Mouse (Mus musculus) heart, embryonic 12.5 days (tissue): ENCODE measurements at regions not wholly inside any gene's neighbourhood (a gene's known extent, or its start where the extent isn't known, plus 50 kb on each side); places are given as distances from the start of the nearest gene placed in this dataset.
"Not testable (repeated sequence)": the region's sequence is repeated elsewhere in the genome, so short reads cannot be mapped to it uniquely, and the experiment has no call there.

Source experiments
- ATAC-seq: fragments of 200-750 bp; cut with Nextera tagmentation; 2 replicates; pipeline ENCODE4 v1.8.0; 2017; ENCODE audit warnings: moderate TSS enrichment, moderate library complexity; ENCODE audit not compliant: insufficient number of reproducible peaks, low FRiP score
- H3K27ac ChIP-seq: fragments of 300-500 bp; sonication (generic); 2 replicates; pipeline ENCODE4 v1.5.1; 2016; ENCODE audit warnings: mild to moderate bottlenecking, moderate library complexity; ENCODE audit not compliant: poor library complexity, severe bottlenecking
- H3K27me3 ChIP-seq: fragments of 300-500 bp; sonication (generic); replicated peaks from 2 replicates; pipeline ENCODE4 v1.6.1; 2016; ENCODE audit warnings: mild to moderate bottlenecking, moderate library complexity
- H3K36me3 ChIP-seq: fragments of 300-500 bp; sonication (generic); 2 replicates; pipeline ENCODE4 v1.6.1; 2016; ENCODE audit warnings: mild to moderate bottlenecking, moderate library complexity
- H3K4me1 ChIP-seq: fragments of 300-500 bp; sonication (generic); replicated peaks from 2 replicates; pipeline ENCODE4 v1.6.1; 2016; ENCODE audit warnings: mild to moderate bottlenecking
- H3K4me2 ChIP-seq: fragments of 300-500 bp; sonication (generic); 2 replicates; pipeline ENCODE4 v1.6.1; 2016; ENCODE audit warnings: mild to moderate bottlenecking, moderate library complexity
- H3K4me3 ChIP-seq: fragments of 300-500 bp; sonication (generic); 2 replicates; pipeline ENCODE4 v1.5.1; 2016; ENCODE audit warnings: mild to moderate bottlenecking
- H3K9ac ChIP-seq: fragments of 300-500 bp; sonication (generic); 2 replicates; pipeline ENCODE4 v1.6.1; 2016; ENCODE audit warnings: mild to moderate bottlenecking, moderate library complexity
- H3K9me3 ChIP-seq: fragments of 300-500 bp; sonication (generic); replicated peaks from 2 replicates; pipeline ENCODE4 v1.6.1; 2016; ENCODE audit warnings: mild to moderate bottlenecking, moderate library complexity
- WGBS: fragments of 180-500 bp; shearing (Covaris S2); methylation state at CpG from one replicate; pipeline ENCODE4 v1.1.7; 2016; 5-methylcytosine and 5-hydroxymethylcytosine counted together

- WGBS = 79% methylated on average over 9 of the region's 9 CpGs
- Histone ChIP-seq H3K36me3 (no peaks in the 10 kb centered on the region), H3K4me1 (0 out of 2 replicates have a peak, but pooled peaks cover 3% of the 10 kb centered on the region), H3K9ac (no peak overlapping the region), H3K27ac (no peak overlapping the region), H3K9me3 (no peaks in the 10 kb centered on the region), H3K4me2 (no peak overlapping the region), H3K27me3 (no peaks in the 10 kb centered on the region), H3K4me3 (no peak overlapping the region)
- ATAC-seq = no peak
These were observed 89.0 kb downstream of the Akr1d1 start for GRCm38 (mm10) chr6:37618990-37619389.

- Histone ChIP-seq H3K27me3 (no peaks in the 10 kb centered on the region), H3K4me3 (no peak overlapping the region), H3K4me2 (no peak overlapping the region), H3K27ac (no peak overlapping the region), H3K36me3 (no peaks in the 10 kb centered on the region), H3K4me1 (0 out of 2 replicates have a peak, but pooled peaks cover 3% of the 10 kb centered on the region), H3K9me3 (no peaks in the 10 kb centered on the region), H3K9ac (no peak overlapping the region)
- no peak for ATAC-seq
- WGBS = 52% methylated on average over 7 of the region's 7 CpGs
These were observed 91.5 kb downstream of the Akr1d1 start for GRCm38 (mm10) chr6:37621364-37622029.

GRCm38 (mm10) chr6:37622273-37622672 lies 92.3 kb downstream of the Akr1d1 start:
- Histone ChIP-seq H3K27me3 (no peaks in the 10 kb centered on the region), H3K9ac (no peak overlapping the region), H3K9me3 (no peaks in the 10 kb centered on the region), H3K4me2 (no peak overlapping the region), H3K27ac (no peak overlapping the region), H3K36me3 (no peaks in the 10 kb centered on the region), H3K4me1 (0 out of 2 replicates have a peak, but pooled peaks cover 3% of the 10 kb centered on the region), H3K4me3 (no peak overlapping the region)
- 62% methylated on average over 2 of the region's 2 CpGs for WGBS
- no peak for ATAC-seq

GRCm38 (mm10) chr6:37627206-37627605 lies 97.2 kb downstream of the Akr1d1 start:
- H3K9ac ChIP-seq = no peak overlapping the region
- 38% methylated on average over 5 of the region's 5 CpGs for WGBS
- no peaks in the 10 kb centered on the region for H3K27me3 ChIP-seq
- H3K4me2 ChIP-seq = no peak overlapping the region
- peak overlapping the region; percentile 60; the same call in 1 of the 2 replicates for H3K27ac ChIP-seq
- peak; percentile 71 for ATAC-seq
- H3K36me3 ChIP-seq = no peaks in the 10 kb centered on the region
- H3K4me3 ChIP-seq = no peak overlapping the region
- no peaks in the 10 kb centered on the region for H3K4me1 ChIP-seq
- no peaks in the 10 kb centered on the region for H3K9me3 ChIP-seq

GRCm38 (mm10) chr6:37633948-37634347 lies 104.0 kb downstream of the Akr1d1 start:
- WGBS = 76% methylated on average over 1 of the region's 1 CpGs
- no peak overlapping the region for H3K27ac ChIP-seq
- H3K4me3 ChIP-seq = no peak overlapping the region
- no peaks in the 10 kb centered on the region for H3K27me3 ChIP-seq
- H3K9me3 ChIP-seq = no peaks in the 10 kb centered on the region
- no peak overlapping the region for H3K9ac ChIP-seq
- H3K4me1 ChIP-seq = no peaks in the 10 kb centered on the region
- no peaks in the 10 kb centered on the region for H3K36me3 ChIP-seq
- ATAC-seq = no peak
- H3K4me2 ChIP-seq = no peak overlapping the region

- WGBS = 28% methylated on average over 4 of the region's 4 CpGs
- Histone ChIP-seq H3K27me3 (no peaks in the 10 kb centered on the region), H3K27ac (no peak overlapping the region), H3K9me3 (no peaks in the 10 kb centered on the region), H3K4me1 (peaks cover 6% of the 10 kb centered on the region), H3K4me2 (no peak overlapping the region), H3K36me3 (no peaks in the 10 kb centered on the region), H3K4me3 (no peak overlapping the region), H3K9ac (no peak overlapping the region)
- no peak for ATAC-seq
These were observed 112.1 kb downstream of the Akr1d1 start for GRCm38 (mm10) chr6:37642066-37642465.

- 32% methylated on average over 8 of the region's 8 CpGs for WGBS
- Histone ChIP-seq H3K9me3 (no peaks in the 10 kb centered on the region), H3K36me3 (no peaks in the 10 kb centered on the region), H3K4me1 (peaks cover 6% of the 10 kb centered on the region), H3K4me2 (peak overlapping the region; percentile 56), H3K27me3 (no peaks in the 10 kb centered on the region), H3K27ac (no peak overlapping the region), H3K4me3 (peak overlapping the region; percentile 8; the same call in 1 of the 2 replicates), H3K9ac (no peak overlapping the region)
- ATAC-seq = peak; percentile 71; the same call in 1 of the 2 replicates
These were observed 112.7 kb downstream of the Akr1d1 start for GRCm38 (mm10) chr6:37642701-37643121.

- H3K9ac ChIP-seq = no peak overlapping the region
- 69% methylated on average over 4 of the region's 4 CpGs for WGBS
- no peaks in the 10 kb centered on the region for H3K36me3 ChIP-seq
These were observed 113.2 kb downstream of the Akr1d1 start for GRCm38 (mm10) chr6:37643176-37643575.

GRCm38 (mm10) chr6:37643718-37644117 lies 113.7 kb downstream of the Akr1d1 start:
- Histone ChIP-seq H3K9ac (no peak overlapping the region), H3K4me1 (peaks cover 6% of the 10 kb centered on the region), H3K9me3 (no peaks in the 10 kb centered on the region), H3K36me3 (no peaks in the 10 kb centered on the region), H3K27me3 (no peaks in the 10 kb centered on the region), H3K4me2 (no peak overlapping the region), H3K4me3 (no peak overlapping the region), H3K27ac (no peak overlapping the region)
- no peak for ATAC-seq
- WGBS = 57% methylated on average over 2 of the region's 2 CpGs

More at GRCm38 (mm10) chr6:37643176-37643575, 113.2 kb downstream of the Akr1d1 start:
- H3K4me3 ChIP-seq = no peak overlapping the region
- H3K4me1 ChIP-seq = peaks cover 6% of the 10 kb centered on the region
- H3K9me3 ChIP-seq = no peaks in the 10 kb centered on the region
- H3K4me2 ChIP-seq = peak overlapping the region; percentile 56
- ATAC-seq = no peak
- H3K27me3 ChIP-seq = no peaks in the 10 kb centered on the region
- no peak overlapping the region for H3K27ac ChIP-seq

GRCm38 (mm10) chr6:37645551-37645950 lies 115.6 kb downstream of the Akr1d1 start:
- no peak for ATAC-seq
- H3K4me1 ChIP-seq = peaks cover 6% of the 10 kb centered on the region
- H3K4me3 ChIP-seq = no peak overlapping the region
- H3K4me2 ChIP-seq = no peak overlapping the region
- 82% methylated on average over 14 of the region's 14 CpGs for WGBS
- no peak overlapping the region for H3K9ac ChIP-seq
- H3K27ac ChIP-seq = no peak overlapping the region
- no peaks in the 10 kb centered on the region for H3K27me3 ChIP-seq
- H3K36me3 ChIP-seq = no peaks in the 10 kb centered on the region
- no peaks in the 10 kb centered on the region for H3K9me3 ChIP-seq

- 71% methylated on average over 3 of the region's 3 CpGs for WGBS
- H3K36me3 ChIP-seq, ATAC-seq, H3K4me3 ChIP-seq, H3K4me1 ChIP-seq, H3K27ac ChIP-seq, H3K27me3 ChIP-seq, H3K9me3 ChIP-seq, H3K9ac ChIP-seq, H3K4me2 ChIP-seq: not testable (repeated sequence)
These were observed 127.3 kb downstream of the Akr1d1 start for GRCm38 (mm10) chr6:37657300-37657699.
